Mouse (Mus musculus): Measurements from ENCODE around the gene Mlxip. TPM values are rescaled to one million over a fixed set of nuclear protein-coding genes. Genes with fewer than 3 reads are reported as not detected.

Mlxip gene
- polyA plus RNA-seq, 1 experiment from 2014 or later: 27.7 TPM

DNA sequence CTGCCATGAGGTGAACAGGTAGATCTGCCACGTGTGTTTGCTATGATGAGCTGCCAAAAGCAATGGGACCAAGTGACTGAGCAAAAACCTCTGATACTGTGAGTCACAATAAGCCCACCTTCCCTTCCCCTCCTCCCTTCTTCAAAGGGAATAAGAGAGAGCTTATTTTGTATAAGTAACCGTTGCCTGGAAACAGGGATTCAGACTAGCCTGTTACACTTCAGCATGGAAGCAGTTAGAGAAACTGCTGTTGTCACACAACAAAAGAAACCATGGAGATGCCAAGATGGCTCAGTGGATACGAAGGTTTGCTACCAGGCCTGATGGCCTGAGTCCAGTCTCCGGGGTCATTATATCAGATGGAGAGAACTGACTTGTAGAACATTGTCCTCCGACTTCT is 79.2 kb downstream of the Mlxip start:
- Histone ChIP-seq H3K27ac (ENCODE audit: low read depth) (no peak overlapping the region), H3K9me3 (ENCODE audit: low read depth, low read length) (no peaks in the 10 kb centered on the region), H3K4me2 (no peak overlapping the region), H3K27me3 (ENCODE audit: insufficient read depth, low read length) (no peaks in the 10 kb centered on the region), H3K9ac (no peak overlapping the region), H3K4me3 (ENCODE audit: low read depth, low read length) (no peak overlapping the region), H3K36me3 (ENCODE audit: insufficient read depth) (no peaks in the 10 kb centered on the region), H3K4me1 (ENCODE audit: insufficient read depth) (no peaks in the 10 kb centered on the region)
- no peak for TF ChIP-seq CTCF (IDR thresholded peaks at IDR 0.05; ENCODE audit: low read depth)
- 76% methylated on average over 5 of the region's 5 CpGs for WGBS
- DNase-seq (no peak), ATAC-seq (ENCODE audit: insufficient read depth) (no peak)

DNA sequence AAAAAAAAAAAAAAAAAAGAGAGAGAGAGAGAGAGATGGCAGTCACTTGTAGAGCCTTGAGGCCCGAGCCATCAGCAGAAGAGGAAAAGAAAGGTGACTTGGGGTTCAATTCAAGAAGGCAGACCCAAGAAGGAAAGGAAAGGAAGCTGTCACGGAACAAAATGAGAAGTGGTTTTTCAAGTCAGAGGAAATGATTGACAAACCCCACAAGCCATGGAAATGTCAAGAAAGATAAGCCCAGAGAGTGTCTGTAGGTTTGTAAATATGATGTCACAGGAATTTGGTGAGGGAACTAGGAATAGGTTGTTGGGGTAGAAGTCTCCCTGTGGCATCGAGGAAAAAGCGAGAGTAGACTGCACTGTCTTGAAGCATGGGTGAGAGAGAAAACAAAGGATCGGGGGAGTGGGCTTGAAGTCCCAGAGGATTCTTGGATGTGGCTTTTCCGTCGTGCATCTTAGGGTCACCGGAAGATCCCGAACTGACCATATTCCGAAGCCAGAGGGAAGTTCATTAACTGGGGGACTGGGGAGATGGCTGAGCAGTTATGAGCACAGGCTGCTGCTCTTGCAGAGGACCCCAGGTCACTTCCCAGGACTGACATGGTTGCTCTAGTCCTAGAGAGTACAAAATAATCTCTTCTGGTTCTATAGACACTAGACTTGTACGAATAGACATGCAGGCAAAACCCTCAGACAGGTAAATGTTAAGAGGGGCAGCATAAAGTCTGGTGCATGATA is 93.2 kb downstream of the Mlxip start:
- Histone ChIP-seq H3K27ac (ENCODE audit: low read depth) (no peak overlapping the region), H3K4me3 (ENCODE audit: low read depth, low read length) (no peak overlapping the region), H3K4me2 (no peak overlapping the region), H3K36me3 (ENCODE audit: insufficient read depth) (no peaks in the 10 kb centered on the region), H3K4me1 (ENCODE audit: insufficient read depth) (no peaks in the 10 kb centered on the region), H3K27me3 (ENCODE audit: insufficient read depth, low read length) (no peaks in the 10 kb centered on the region), H3K9me3 (ENCODE audit: low read depth, low read length) (no peaks in the 10 kb centered on the region), H3K9ac (no peak overlapping the region)
- TF ChIP-seq CTCF (IDR thresholded peaks at IDR 0.05; ENCODE audit: low read depth): no peak
- no peak for ATAC-seq (ENCODE audit: insufficient read depth)
- no peak for DNase-seq
- 71% methylated on average over 11 of the region's 11 CpGs for WGBS

DNA sequence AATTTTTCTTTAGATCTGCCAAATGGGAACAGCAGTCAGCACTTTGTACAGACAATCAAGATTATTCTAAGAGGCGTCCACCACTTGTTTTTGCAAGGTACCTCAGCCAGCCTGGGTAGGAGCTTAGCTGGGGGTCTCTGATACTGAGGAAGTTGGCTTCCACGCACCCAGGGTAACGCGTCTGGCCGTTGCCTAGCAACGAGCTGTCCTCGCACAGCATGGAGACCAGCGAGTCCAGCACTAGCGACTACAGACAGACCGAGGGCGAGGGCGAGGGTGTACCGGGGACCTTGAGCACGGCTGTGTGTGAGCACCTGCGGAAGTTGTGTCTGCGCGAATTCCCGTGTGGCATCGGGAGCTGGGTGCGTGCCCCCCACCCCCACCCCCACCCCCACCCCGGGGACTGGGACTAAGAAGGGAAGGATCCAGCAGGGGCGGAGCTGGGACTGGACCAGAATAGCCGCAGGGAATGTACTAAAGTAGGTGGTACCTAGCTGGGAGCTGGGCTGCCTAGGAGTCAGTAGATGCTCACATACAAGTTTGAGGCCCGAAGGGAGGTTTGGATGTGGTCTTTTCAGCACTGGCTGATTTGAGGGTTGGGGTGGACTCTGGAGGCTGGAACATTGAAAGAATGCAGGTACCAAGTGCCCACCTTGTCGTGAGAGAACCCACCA is 94.7 kb downstream of the Mlxip start, which contains the start of the genes Lrrc43 and Il31:
Gene Lrrc43, plus strand, starts transcription at position 194 of the 674 bp plus-strand sequence.
Gene Il31, minus strand, starts transcription at position 378 of the 674 bp plus-strand sequence.
- Histone ChIP-seq H3K9me3 (ENCODE audit: low read depth, low read length) (no peaks in the 10 kb centered on the region), H3K4me1 (ENCODE audit: insufficient read depth) (no peaks in the 10 kb centered on the region), H3K27ac (ENCODE audit: low read depth) (no peak within 1 kb of the TSS), H3K9ac (no peak within 1 kb of the TSS), H3K36me3 (ENCODE audit: insufficient read depth) (no peaks in the 10 kb centered on the region), H3K4me2 (peak within 1 kb of the TSS; percentile 51), H3K4me3 (ENCODE audit: low read depth, low read length) (0 out of 2 replicates have a peak within 1 kb of the TSS, but pooled peaks have one; percentile 11), H3K27me3 (ENCODE audit: insufficient read depth, low read length) (no peaks in the 10 kb centered on the region)
- WGBS: 8% methylated on average over 25 of the region's 25 CpGs
- ATAC-seq (ENCODE audit: insufficient read depth) (no peak; the same call in 1 of the 2 replicates), DNase-seq (peak; percentile 64)
- no peak for TF ChIP-seq CTCF (IDR thresholded peaks at IDR 0.05; ENCODE audit: low read depth)

DNA sequence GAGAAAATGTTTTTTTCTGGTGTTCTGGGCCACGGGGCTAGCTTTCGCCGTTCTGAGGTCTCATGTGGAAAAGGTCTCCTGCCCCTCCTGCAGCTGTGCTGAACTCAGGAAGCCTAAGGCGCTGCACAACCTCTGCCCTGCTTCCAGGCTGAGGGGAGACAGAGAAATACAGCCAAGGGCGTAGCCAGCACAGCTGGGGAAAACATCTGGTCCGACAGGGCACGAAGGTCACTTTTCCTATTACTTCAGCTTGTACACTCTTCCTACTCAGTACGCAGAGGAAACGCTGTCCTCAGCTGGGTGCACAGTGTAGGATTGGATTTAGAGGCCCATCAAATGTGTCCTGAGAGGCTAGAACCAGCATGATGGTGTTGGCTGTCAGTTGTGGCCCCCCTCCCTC is 95.3 kb downstream of the Mlxip start:
- no peak for DNase-seq
- H3K4me1 ChIP-seq (ENCODE audit: insufficient read depth): no peaks in the 10 kb centered on the region
- H3K4me3 ChIP-seq (ENCODE audit: low read depth, low read length): no peak overlapping the region
- WGBS: 55% methylated on average over 9 of the region's 9 CpGs
- TF ChIP-seq CTCF (IDR thresholded peaks at IDR 0.05; ENCODE audit: low read depth): no peak
- H3K9me3 ChIP-seq (ENCODE audit: low read depth, low read length): no peaks in the 10 kb centered on the region
- ATAC-seq (ENCODE audit: insufficient read depth): no peak
- no peak overlapping the region for H3K9ac ChIP-seq
- H3K27me3 ChIP-seq (ENCODE audit: insufficient read depth, low read length): no peaks in the 10 kb centered on the region
- H3K27ac ChIP-seq (ENCODE audit: low read depth): no peak overlapping the region
- H3K4me2 ChIP-seq: no peak overlapping the region
- H3K36me3 ChIP-seq (ENCODE audit: insufficient read depth): no peaks in the 10 kb centered on the region

DNA sequence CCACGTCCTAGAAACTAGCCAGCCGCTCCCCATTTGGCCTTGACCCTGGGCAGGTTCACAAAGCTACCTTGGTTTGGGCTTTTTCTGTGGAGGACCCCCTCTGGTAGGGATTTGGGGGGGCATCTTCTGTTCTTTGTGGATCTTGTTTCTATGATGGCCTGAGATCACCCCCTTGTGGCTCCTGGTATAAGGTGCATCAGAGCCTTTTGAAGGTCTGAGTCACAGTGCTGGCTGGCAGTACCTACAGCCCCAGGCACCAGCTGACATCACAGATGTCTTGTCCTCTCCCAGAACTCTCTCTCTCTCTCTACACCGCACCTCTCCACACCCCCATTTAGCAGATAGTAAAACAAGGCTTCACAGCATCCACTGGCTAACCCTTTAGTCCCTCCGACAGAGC is 105.1 kb downstream of the Mlxip start:
- Histone ChIP-seq H3K36me3 (ENCODE audit: insufficient read depth) (no peaks in the 10 kb centered on the region), H3K27me3 (ENCODE audit: insufficient read depth, low read length) (no peaks in the 10 kb centered on the region), H3K4me3 (ENCODE audit: low read depth, low read length) (no peak overlapping the region), H3K4me2 (no peak overlapping the region), H3K4me1 (ENCODE audit: insufficient read depth) (no peaks in the 10 kb centered on the region), H3K9ac (no peak overlapping the region), H3K27ac (ENCODE audit: low read depth) (no peak overlapping the region), H3K9me3 (ENCODE audit: low read depth, low read length) (no peaks in the 10 kb centered on the region)
- peak; percentile 48 for TF ChIP-seq CTCF (IDR thresholded peaks at IDR 0.05; ENCODE audit: low read depth)
- peak; percentile 17 for DNase-seq
- ATAC-seq (ENCODE audit: insufficient read depth): no peak
- WGBS: 39% methylated on average over 4 of the region's 4 CpGs

DNA sequence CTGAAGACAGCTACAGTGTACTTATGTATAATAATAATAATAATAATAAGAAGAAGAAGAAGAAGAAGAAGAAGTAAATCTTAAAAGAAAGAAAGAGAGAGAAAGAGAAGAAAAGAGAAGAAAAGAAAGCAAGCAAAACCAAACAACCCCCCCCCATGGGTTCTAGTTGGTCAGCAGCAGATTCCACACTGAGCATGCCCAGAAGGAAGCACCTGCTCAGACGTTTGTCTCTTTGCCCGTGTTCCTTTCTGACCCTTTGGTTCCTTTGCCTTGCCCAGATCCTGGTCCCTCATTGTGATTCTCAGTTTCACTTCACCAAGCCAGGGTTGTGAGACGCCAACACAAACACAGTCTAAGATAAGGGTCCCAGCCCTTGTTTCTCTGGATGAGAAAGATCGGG is 107.4 kb downstream of the Mlxip start:
- no peak for DNase-seq
- 47% methylated on average over 4 of the region's 4 CpGs for WGBS
- no peak for ATAC-seq (ENCODE audit: insufficient read depth)

More for the DNA sequence above, 107.4 kb downstream of the Mlxip start:
- Histone ChIP-seq H3K9ac (no peak overlapping the region), H3K4me1 (ENCODE audit: insufficient read depth) (no peaks in the 10 kb centered on the region), H3K27ac (ENCODE audit: low read depth) (no peak overlapping the region), H3K27me3 (ENCODE audit: insufficient read depth, low read length) (0 out of 2 replicates have a peak, but pooled peaks cover under 1% of the 10 kb centered on the region), H3K9me3 (ENCODE audit: low read depth, low read length) (no peaks in the 10 kb centered on the region), H3K4me2 (no peak overlapping the region), H3K36me3 (ENCODE audit: insufficient read depth) (no peaks in the 10 kb centered on the region), H3K4me3 (ENCODE audit: low read depth, low read length) (no peak overlapping the region)
- no peak for TF ChIP-seq CTCF (IDR thresholded peaks at IDR 0.05; ENCODE audit: low read depth)

Other genes starting within 250 kb of the Mlxip start
- 70.9 and 81.7 TPM in 2 replicates for gene Psmd9, start 225.4 kb upstream of the Mlxip start, polyA plus RNA-seq (2014; fragmentation: Nextera tagmentation; extraction: Ambion mirVana)
- not detected in 2 replicates for gene Hpd, start 212.1 kb upstream of the Mlxip start, polyA plus RNA-seq (2014; fragmentation: Nextera tagmentation; extraction: Ambion mirVana)
- 0.57 and 0.78 TPM in 2 replicates for gene Wdr66, start 142.7 kb upstream of the Mlxip start, polyA plus RNA-seq (2014; fragmentation: Nextera tagmentation; extraction: Ambion mirVana)
- gene Bcl7a, start 51.0 kb upstream of the Mlxip start, polyA plus RNA-seq (2014; fragmentation: Nextera tagmentation; extraction: Ambion mirVana): 24.9 and 25.0 TPM in 2 replicates
- gene Lrrc43, start 94.5 kb downstream of the Mlxip start, polyA plus RNA-seq (2014; fragmentation: Nextera tagmentation; extraction: Ambion mirVana): not detected in 2 replicates
- not detected in 2 replicates for gene Il31, start 94.7 kb downstream of the Mlxip start, polyA plus RNA-seq (2014; fragmentation: Nextera tagmentation; extraction: Ambion mirVana)
- 0.16 and 0.39 TPM in 2 replicates for gene B3gnt4, start 115.7 kb downstream of the Mlxip start, polyA plus RNA-seq (2014; fragmentation: Nextera tagmentation; extraction: Ambion mirVana)
- 108 and 110 TPM in 2 replicates for gene Diablo, start 129.4 kb downstream of the Mlxip start, polyA plus RNA-seq (2014; fragmentation: Nextera tagmentation; extraction: Ambion mirVana)
- gene Gm49027, start 130.7 kb downstream of the Mlxip start, polyA plus RNA-seq (2014; fragmentation: Nextera tagmentation; extraction: Ambion mirVana): 0.53 and 0.62 TPM in 2 replicates
- gene Vps33a, start 178.2 kb downstream of the Mlxip start, polyA plus RNA-seq (2014; fragmentation: Nextera tagmentation; extraction: Ambion mirVana): 27.8 and 28.2 TPM in 2 replicates

Measured in lung, embryonic 14.5 days (tissue).